Mouse (Mus musculus) R1 (cell line): ENCODE measurements around the gene Vmn1r62.
"Not testable (repeated sequence)": the region's sequence is repeated elsewhere in the genome, so short reads cannot be mapped to it uniquely, and the experiment has no call there.

Experiments
- DNase-seq: peaks from one replicate; pipeline ENCODE4 v3.0.0-alpha.2; 2018; ENCODE audit warnings: low read depth, low spot score

The Vmn1r62 gene

GRCm38 (mm10) chr7:5673331-5673730, at the start of gene Vmn1r62:
Gene Vmn1r62 (plus strand): TSS chr7:5673631.
- not testable (repeated sequence) for DNase-seq
